Mouse (Mus musculus): ENCODE measurements around the gene Pemt. TPM values are rescaled to one million over a fixed set of nuclear protein-coding genes. Genes with fewer than 3 reads are reported as not detected.

Pemt gene
- polyA plus RNA-seq, 2 experiments, result 5.4 to 7.2 TPM

- no peak overlapping the region for H3K4me2 ChIP-seq (replicated peaks; ENCODE audit: low read depth, low read length, severe bottlenecking)
- H3K36me3 ChIP-seq (ENCODE audit: control insufficient read depth, insufficient read depth, low read length), result no peaks in the 10 kb centered on the region
- no peak overlapping the region for H3K9ac ChIP-seq (ENCODE audit: low read depth, low read length, severe bottlenecking)
- H3K27ac ChIP-seq (replicated peaks; ENCODE audit: low read depth, low read length), result no peak overlapping the region
- no peak overlapping the region for H3K4me3 ChIP-seq (replicated peaks; ENCODE audit: low read length)
- no peak for TF ChIP-seq POLR2A (IDR thresholded peaks at IDR 0.05; ENCODE audit: borderline replicate concordance, extremely low read depth, insufficient read depth, insufficient read length)
- H3K27me3 ChIP-seq (ENCODE audit: control insufficient read depth, insufficient read depth, low read length), result no peaks in the 10 kb centered on the region
- WGBS, result 88% methylated on average over 3 of the region's 3 CpGs
- ATAC-seq (ENCODE audit: low FRiP score, low read depth) (no peak), DNase-seq (ENCODE audit: low spot score) (no peak)
- no peaks in the 10 kb centered on the region for H3K4me1 ChIP-seq (ENCODE audit: control insufficient read depth, insufficient read depth, low read length)
- H3K9me3 ChIP-seq (ENCODE audit: control insufficient read depth, low read length), result no peaks in the 10 kb centered on the region
Observed at GRCm38 (mm10) chr11:60076183-60076582, 29.9 kb upstream of the Pemt start.

- 72% methylated on average over 15 of the region's 15 CpGs for WGBS
- Histone ChIP-seq H3K27me3 (ENCODE audit: control insufficient read depth, insufficient read depth, low read length) (no peaks in the 10 kb centered on the region), H3K4me2 (replicated peaks; ENCODE audit: low read depth, low read length, severe bottlenecking) (no peak overlapping the region), H3K4me3 (replicated peaks; ENCODE audit: low read length) (no peak overlapping the region), H3K36me3 (ENCODE audit: control insufficient read depth, insufficient read depth, low read length) (no peaks in the 10 kb centered on the region), H3K9me3 (ENCODE audit: control insufficient read depth, low read length) (no peaks in the 10 kb centered on the region), H3K9ac (ENCODE audit: low read depth, low read length, severe bottlenecking) (no peak overlapping the region), H3K27ac (replicated peaks; ENCODE audit: low read depth, low read length) (no peak overlapping the region), H3K4me1 (ENCODE audit: control insufficient read depth, insufficient read depth, low read length) (no peaks in the 10 kb centered on the region)
- DNase-seq (ENCODE audit: low spot score) (no peak), ATAC-seq (ENCODE audit: low FRiP score, low read depth) (no peak)
- no peak for TF ChIP-seq POLR2A (IDR thresholded peaks at IDR 0.05; ENCODE audit: borderline replicate concordance, extremely low read depth, insufficient read depth, insufficient read length)
Observed at GRCm38 (mm10) chr11:60073936-60074502, 27.7 kb upstream of the Pemt start.

GRCm38 (mm10) chr11:60073121-60073520, 26.8 kb upstream of the Pemt start:
- TF ChIP-seq POLR2A (IDR thresholded peaks at IDR 0.05; ENCODE audit: borderline replicate concordance, extremely low read depth, insufficient read depth, insufficient read length), result no peak
- Histone ChIP-seq H3K27me3 (ENCODE audit: control insufficient read depth, insufficient read depth, low read length) (no peaks in the 10 kb centered on the region), H3K9me3 (ENCODE audit: control insufficient read depth, low read length) (no peaks in the 10 kb centered on the region), H3K36me3 (ENCODE audit: control insufficient read depth, insufficient read depth, low read length) (no peaks in the 10 kb centered on the region), H3K4me2 (replicated peaks; ENCODE audit: low read depth, low read length, severe bottlenecking) (no peak overlapping the region), H3K27ac (replicated peaks; ENCODE audit: low read depth, low read length) (no peak overlapping the region), H3K9ac (ENCODE audit: low read depth, low read length, severe bottlenecking) (no peak overlapping the region), H3K4me3 (replicated peaks; ENCODE audit: low read length) (no peak overlapping the region), H3K4me1 (ENCODE audit: control insufficient read depth, insufficient read depth, low read length) (no peaks in the 10 kb centered on the region)
- no peak for DNase-seq (ENCODE audit: low spot score)
- ATAC-seq (ENCODE audit: low FRiP score, low read depth), result no peak

- H3K27ac ChIP-seq (replicated peaks; ENCODE audit: low read depth, low read length), result no peak overlapping the region
- no peaks in the 10 kb centered on the region for H3K4me1 ChIP-seq (ENCODE audit: control insufficient read depth, insufficient read depth, low read length)
- H3K4me3 ChIP-seq (replicated peaks; ENCODE audit: low read length), result no peak overlapping the region
- no peaks in the 10 kb centered on the region for H3K27me3 ChIP-seq (ENCODE audit: control insufficient read depth, insufficient read depth, low read length)
- H3K4me2 ChIP-seq (replicated peaks; ENCODE audit: low read depth, low read length, severe bottlenecking), result no peak overlapping the region
- DNase-seq (ENCODE audit: low spot score) (no peak), ATAC-seq (ENCODE audit: low FRiP score, low read depth) (no peak)
- 83% methylated on average over 6 of the region's 6 CpGs for WGBS
- H3K9ac ChIP-seq (ENCODE audit: low read depth, low read length, severe bottlenecking), result no peak overlapping the region
- H3K9me3 ChIP-seq (ENCODE audit: control insufficient read depth, low read length), result no peaks in the 10 kb centered on the region
- H3K36me3 ChIP-seq (ENCODE audit: control insufficient read depth, insufficient read depth, low read length), result no peaks in the 10 kb centered on the region
- TF ChIP-seq POLR2A (IDR thresholded peaks at IDR 0.05; ENCODE audit: borderline replicate concordance, extremely low read depth, insufficient read depth, insufficient read length), result no peak
Observed at GRCm38 (mm10) chr11:60071221-60071620, 24.9 kb upstream of the Pemt start.

GRCm38 (mm10) chr11:60070599-60070998, 24.3 kb upstream of the Pemt start:
- peak; percentile 38 for DNase-seq (ENCODE audit: low spot score)
- H3K9me3 ChIP-seq (ENCODE audit: control insufficient read depth, low read length), result no peaks in the 10 kb centered on the region
- WGBS, result 40% methylated on average over 8 of the region's 8 CpGs
- no peak for ATAC-seq (ENCODE audit: low FRiP score, low read depth)
- no peaks in the 10 kb centered on the region for H3K36me3 ChIP-seq (ENCODE audit: control insufficient read depth, insufficient read depth, low read length)
- no peaks in the 10 kb centered on the region for H3K27me3 ChIP-seq (ENCODE audit: control insufficient read depth, insufficient read depth, low read length)
- TF ChIP-seq POLR2A (IDR thresholded peaks at IDR 0.05; ENCODE audit: borderline replicate concordance, extremely low read depth, insufficient read depth, insufficient read length), result no peak
- no peaks in the 10 kb centered on the region for H3K4me1 ChIP-seq (ENCODE audit: control insufficient read depth, insufficient read depth, low read length)
- no peak overlapping the region for H3K4me3 ChIP-seq (replicated peaks; ENCODE audit: low read length)
- H3K9ac ChIP-seq (ENCODE audit: low read depth, low read length, severe bottlenecking), result no peak overlapping the region
- no peak overlapping the region for H3K4me2 ChIP-seq (replicated peaks; ENCODE audit: low read depth, low read length, severe bottlenecking)
- no peak overlapping the region for H3K27ac ChIP-seq (replicated peaks; ENCODE audit: low read depth, low read length)

- no peak overlapping the region for H3K4me3 ChIP-seq (replicated peaks; ENCODE audit: low read length)
- no peaks in the 10 kb centered on the region for H3K4me1 ChIP-seq (ENCODE audit: control insufficient read depth, insufficient read depth, low read length)
- H3K27ac ChIP-seq (replicated peaks; ENCODE audit: low read depth, low read length), result no peak overlapping the region
- no peak overlapping the region for H3K9ac ChIP-seq (ENCODE audit: low read depth, low read length, severe bottlenecking)
- no peaks in the 10 kb centered on the region for H3K9me3 ChIP-seq (ENCODE audit: control insufficient read depth, low read length)
- DNase-seq (ENCODE audit: low spot score), result no peak
- no peak for ATAC-seq (ENCODE audit: low FRiP score, low read depth)
- H3K36me3 ChIP-seq (ENCODE audit: control insufficient read depth, insufficient read depth, low read length), result no peaks in the 10 kb centered on the region
- no peaks in the 10 kb centered on the region for H3K27me3 ChIP-seq (ENCODE audit: control insufficient read depth, insufficient read depth, low read length)
- no peak overlapping the region for H3K4me2 ChIP-seq (replicated peaks; ENCODE audit: low read depth, low read length, severe bottlenecking)
- no peak for TF ChIP-seq POLR2A (IDR thresholded peaks at IDR 0.05; ENCODE audit: borderline replicate concordance, extremely low read depth, insufficient read depth, insufficient read length)
Observed at GRCm38 (mm10) chr11:60068631-60069030, 22.3 kb upstream of the Pemt start.

All from limb, embryonic 14.5 days (tissue).